Mouse (Mus musculus) lung, embryonic 14.5 days (tissue): ENCODE results near the gene Ect2l. TPM values are rescaled to one million over a fixed set of nuclear protein-coding genes. Genes with fewer than 3 reads are reported as not detected.

ENCODE experiments used
- ATAC-seq: fragments of 200-750 bp; cut with Nextera tagmentation; 2 replicates; pipeline ENCODE4 v1.8.0; 2017; ENCODE audit warnings: mild to moderate bottlenecking, moderate TSS enrichment, moderate library complexity; ENCODE audit not compliant: insufficient read depth
- DNase-seq: peaks from one replicate; pipeline ENCODE4 v3.0.0-alpha.2; 2015
- H3K27ac ChIP-seq: fragments of 300-500 bp; sonication (generic); 2 replicates; pipeline ENCODE4 v1.5.1; 2014; ENCODE audit warnings: low read depth, mild to moderate bottlenecking, moderate library complexity
- H3K27me3 ChIP-seq: fragments of 300-500 bp; sonication (generic); 2 replicates; pipeline ENCODE4 v1.6.1; 2014; ENCODE audit warnings: low read length, control low read depth; ENCODE audit not compliant: insufficient read depth
- H3K36me3 ChIP-seq: fragments of 300-500 bp; sonication (generic); 2 replicates; pipeline ENCODE4 v1.6.1; 2014; ENCODE audit warnings: control low read depth; ENCODE audit not compliant: insufficient read depth
- H3K4me1 ChIP-seq: fragments of 300-500 bp; sonication (generic); 2 replicates; pipeline ENCODE4 v1.6.1; 2014; ENCODE audit warnings: antibody characterized with exemption, control low read depth; ENCODE audit not compliant: insufficient read depth
- H3K4me2 ChIP-seq: fragments of 300-500 bp; sonication (generic); 2 replicates; pipeline ENCODE4 v1.6.1; 2014; ENCODE audit warnings: mild to moderate bottlenecking
- H3K4me3 ChIP-seq: fragments of 300-500 bp; sonication (generic); 2 replicates; pipeline ENCODE4 v1.5.1; 2014; ENCODE audit warnings: low read depth, low read length
- H3K9ac ChIP-seq: fragments of 300-500 bp; sonication (generic); 2 replicates; pipeline ENCODE4 v1.6.1; 2014
- H3K9me3 ChIP-seq: fragments of 300-500 bp; sonication (generic); 2 replicates; pipeline ENCODE4 v1.6.1; 2016; ENCODE audit warnings: low read depth, low read length, control low read depth
- CTCF ChIP-seq: IDR thresholded peaks from 2 replicates; pipeline ENCODE4 v1.5.1; 2016; ENCODE audit warnings: antibody characterized with exemption, low read depth
- WGBS: fragments of 180-500 bp; shearing (Covaris S2); extraction: QIAGEN DNeasy Blood & Tissue Kit; methylation state at CpG from one replicate; pipeline ENCODE4 v1.1.7; 2014; 5-methylcytosine and 5-hydroxymethylcytosine counted together
- polyA plus RNA-seq: library from polyadenylated mRNA; unstranded; fragments of >200 nt; fragmentation: Nextera tagmentation; extraction: Ambion mirVana; gene quantifications from 2 replicates; pipeline ENCODE4 v1.2.1, GENCODE M21; 2014

Gene Ect2l
- polyA plus RNA-seq, 1 experiment from 2014 or later, result not detected

GRCm38 (mm10) chr10:18200656-18201055 is 10.0 kb downstream of the Ect2l start:
- no peaks in the 10 kb centered on the region for H3K27me3 ChIP-seq
- H3K4me2 ChIP-seq, result no peak overlapping the region
- no peak overlapping the region for H3K9ac ChIP-seq
- DNase-seq, result no peak
- no peak for ATAC-seq
- no peak for TF ChIP-seq CTCF
- WGBS, result 68% methylated on average over 9 of the region's 9 CpGs
- no peaks in the 10 kb centered on the region for H3K36me3 ChIP-seq
- no peak overlapping the region for H3K4me3 ChIP-seq
- no peak overlapping the region for H3K27ac ChIP-seq
- no peaks in the 10 kb centered on the region for H3K9me3 ChIP-seq
- H3K4me1 ChIP-seq, result no peaks in the 10 kb centered on the region

- TF ChIP-seq CTCF, result no peak
- H3K9ac ChIP-seq, result no peak overlapping the region
- no peak overlapping the region for H3K4me2 ChIP-seq
- no peaks in the 10 kb centered on the region for H3K9me3 ChIP-seq
- H3K4me3 ChIP-seq, result no peak overlapping the region
- no peaks in the 10 kb centered on the region for H3K4me1 ChIP-seq
- DNase-seq (peak; percentile 49), ATAC-seq (peak; percentile 32; the same call in 1 of the 2 replicates)
- no peak overlapping the region for H3K27ac ChIP-seq
- H3K27me3 ChIP-seq, result no peaks in the 10 kb centered on the region
- no peaks in the 10 kb centered on the region for H3K36me3 ChIP-seq
- 22% methylated on average over 4 of the region's 4 CpGs for WGBS
Measured at GRCm38 (mm10) chr10:18199919-18200318, 10.8 kb downstream of the Ect2l start.

GRCm38 (mm10) chr10:18198286-18199015 is 12.2 kb downstream of the Ect2l start:
- DNase-seq (no peak), ATAC-seq (no peak)
- Histone ChIP-seq H3K4me3 (no peak overlapping the region), H3K27ac (no peak overlapping the region), H3K4me2 (no peak overlapping the region), H3K9ac (no peak overlapping the region), H3K27me3 (no peaks in the 10 kb centered on the region), H3K36me3 (no peaks in the 10 kb centered on the region), H3K9me3 (no peaks in the 10 kb centered on the region), H3K4me1 (no peaks in the 10 kb centered on the region)
- 77% methylated on average over 5 of the region's 5 CpGs for WGBS
- no peak for TF ChIP-seq CTCF

- peak; percentile 96 for TF ChIP-seq CTCF
- 55% methylated on average over 14 of the region's 14 CpGs for WGBS
- ATAC-seq, result peak; percentile 21; the same call in 1 of the 2 replicates
- Histone ChIP-seq H3K27me3 (no peaks in the 10 kb centered on the region), H3K9ac (no peak overlapping the region), H3K27ac (no peak overlapping the region), H3K4me3 (peak overlapping the region; percentile 10; the same call in 1 of the 2 replicates), H3K4me1 (no peaks in the 10 kb centered on the region), H3K9me3 (no peaks in the 10 kb centered on the region), H3K4me2 (peak overlapping the region; percentile 53), H3K36me3 (no peaks in the 10 kb centered on the region)
- DNase-seq, result peak; percentile 94
Measured at GRCm38 (mm10) chr10:18197206-18197979, 13.3 kb downstream of the Ect2l start.

GRCm38 (mm10) chr10:18194737-18195141 is 16.0 kb downstream of the Ect2l start:
- H3K4me1 ChIP-seq, result no peaks in the 10 kb centered on the region
- peak overlapping the region; percentile 43; the same call in 1 of the 2 replicates for H3K27ac ChIP-seq
- no peaks in the 10 kb centered on the region for H3K36me3 ChIP-seq
- no peak overlapping the region for H3K4me3 ChIP-seq
- H3K27me3 ChIP-seq, result no peaks in the 10 kb centered on the region
- ATAC-seq (peak; percentile 79), DNase-seq (peak; percentile 73)
- no peak overlapping the region for H3K9ac ChIP-seq
- H3K4me2 ChIP-seq, result peak overlapping the region; percentile 42
- H3K9me3 ChIP-seq, result no peaks in the 10 kb centered on the region
- TF ChIP-seq CTCF, result no peak
- WGBS, result 39% methylated on average over 14 of the region's 14 CpGs

GRCm38 (mm10) chr10:18194156-18194555 is 16.5 kb downstream of the Ect2l start:
- H3K27ac ChIP-seq, result peak overlapping the region; percentile 43; the same call in 1 of the 2 replicates
- no peaks in the 10 kb centered on the region for H3K27me3 ChIP-seq
- 64% methylated on average over 11 of the region's 11 CpGs for WGBS
- H3K4me2 ChIP-seq, result no peak overlapping the region; the same call in 1 of the 2 replicates
- DNase-seq (no peak), ATAC-seq (no peak)
- H3K9ac ChIP-seq, result no peak overlapping the region
- no peak for TF ChIP-seq CTCF
- H3K4me1 ChIP-seq, result no peaks in the 10 kb centered on the region
- H3K36me3 ChIP-seq, result no peaks in the 10 kb centered on the region
- no peak overlapping the region for H3K4me3 ChIP-seq
- no peaks in the 10 kb centered on the region for H3K9me3 ChIP-seq

- Histone ChIP-seq H3K4me3 (no peak overlapping the region), H3K9ac (no peak overlapping the region), H3K9me3 (no peaks in the 10 kb centered on the region), H3K4me2 (no peak overlapping the region), H3K27ac (no peak overlapping the region), H3K36me3 (no peaks in the 10 kb centered on the region), H3K4me1 (no peaks in the 10 kb centered on the region), H3K27me3 (no peaks in the 10 kb centered on the region)
- DNase-seq (no peak), ATAC-seq (no peak)
- no peak for TF ChIP-seq CTCF
- WGBS, result 32% methylated on average over 11 of the region's 11 CpGs
Measured at GRCm38 (mm10) chr10:18193221-18193620, 17.5 kb downstream of the Ect2l start.
